Mouse (Mus musculus): ENCODE measurements around the gene Gmeb2. TPM values are rescaled to one million over a fixed set of nuclear protein-coding genes. Genes with fewer than 3 reads are reported as not detected.

The Gmeb2 gene
- polyA plus RNA-seq, 1 experiment = 28.7 TPM

DNA sequence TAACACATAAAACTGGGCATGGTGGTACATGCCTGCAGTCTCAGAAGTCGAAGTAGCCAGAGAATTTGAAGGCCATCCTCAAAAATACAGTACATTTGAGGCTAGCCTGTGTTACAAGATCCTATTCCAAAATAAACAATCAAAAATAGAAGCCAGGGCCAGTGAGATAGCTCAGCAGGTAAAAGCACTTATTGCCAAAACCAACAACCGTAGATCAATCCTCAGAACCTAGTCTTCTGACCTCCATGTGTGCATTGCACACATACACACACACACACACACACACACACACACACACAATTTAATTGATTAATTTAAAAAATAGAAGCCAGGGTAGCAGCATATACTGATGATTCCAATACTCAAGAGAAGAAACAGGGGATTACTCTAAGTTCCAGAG lies 21.0 kb downstream of the Gmeb2 start:
- no peak overlapping the region for H3K27ac ChIP-seq (ENCODE audit: control insufficient read depth, insufficient read depth, low read depth, low read length, poor library complexity)
- H3K4me1 ChIP-seq (ENCODE audit: control insufficient read depth, insufficient read depth, low read length) = no peaks in the 10 kb centered on the region
- no peak overlapping the region for H3K4me3 ChIP-seq (replicated peaks; ENCODE audit: control insufficient read depth, low read depth, low read length)
- TF ChIP-seq POLR2A (IDR thresholded peaks at IDR 0.05; ENCODE audit: borderline replicate concordance, control insufficient read depth, low read depth, low read length) (no peak), CTCF (IDR thresholded peaks at IDR 0.05; ENCODE audit: control insufficient read depth, insufficient read depth, low read length) (no peak)
- WGBS = 94% methylated on average over 2 of the region's 2 CpGs

- Histone ChIP-seq H3K4me1 (ENCODE audit: control insufficient read depth, insufficient read depth, low read length) (no peaks in the 10 kb centered on the region), H3K4me3 (replicated peaks; ENCODE audit: control insufficient read depth, low read depth, low read length) (no peak overlapping the region), H3K27ac (ENCODE audit: control insufficient read depth, insufficient read depth, low read depth, low read length, poor library complexity) (no peak overlapping the region)
- TF ChIP-seq POLR2A (IDR thresholded peaks at IDR 0.05; ENCODE audit: borderline replicate concordance, control insufficient read depth, low read depth, low read length) (no peak), CTCF (IDR thresholded peaks at IDR 0.05; ENCODE audit: control insufficient read depth, insufficient read depth, low read length) (no peak)
- 81% methylated on average over 1 of the region's 1 CpGs for WGBS
These were observed 34.6 kb downstream of the Gmeb2 start for GRCm38 (mm10) chr2:181253248-181253647.

- WGBS = 71% methylated on average over 1 of the region's 1 CpGs
- H3K4me3 ChIP-seq (replicated peaks; ENCODE audit: control insufficient read depth, low read depth, low read length) = no peak overlapping the region
- H3K27ac ChIP-seq (ENCODE audit: control insufficient read depth, insufficient read depth, low read depth, low read length, poor library complexity) = no peak overlapping the region
- H3K4me1 ChIP-seq (ENCODE audit: control insufficient read depth, insufficient read depth, low read length) = no peaks in the 10 kb centered on the region
- no peak for TF ChIP-seq CTCF (IDR thresholded peaks at IDR 0.05; ENCODE audit: control insufficient read depth, insufficient read depth, low read length)
- no peak for TF ChIP-seq POLR2A (IDR thresholded peaks at IDR 0.05; ENCODE audit: borderline replicate concordance, control insufficient read depth, low read depth, low read length)
These were observed 36.0 kb downstream of the Gmeb2 start for GRCm38 (mm10) chr2:181251841-181252240.

GRCm38 (mm10) chr2:181249217-181249616 lies 38.6 kb downstream of the Gmeb2 start:
- TF ChIP-seq POLR2A (IDR thresholded peaks at IDR 0.05; ENCODE audit: borderline replicate concordance, control insufficient read depth, low read depth, low read length) (no peak), CTCF (IDR thresholded peaks at IDR 0.05; ENCODE audit: control insufficient read depth, insufficient read depth, low read length) (no peak)
- no peak overlapping the region for H3K27ac ChIP-seq (ENCODE audit: control insufficient read depth, insufficient read depth, low read depth, low read length, poor library complexity)
- no peak overlapping the region for H3K4me3 ChIP-seq (replicated peaks; ENCODE audit: control insufficient read depth, low read depth, low read length)
- no peaks in the 10 kb centered on the region for H3K4me1 ChIP-seq (ENCODE audit: control insufficient read depth, insufficient read depth, low read length)
- WGBS = 72% methylated on average over 10 of the region's 10 CpGs

DNA sequence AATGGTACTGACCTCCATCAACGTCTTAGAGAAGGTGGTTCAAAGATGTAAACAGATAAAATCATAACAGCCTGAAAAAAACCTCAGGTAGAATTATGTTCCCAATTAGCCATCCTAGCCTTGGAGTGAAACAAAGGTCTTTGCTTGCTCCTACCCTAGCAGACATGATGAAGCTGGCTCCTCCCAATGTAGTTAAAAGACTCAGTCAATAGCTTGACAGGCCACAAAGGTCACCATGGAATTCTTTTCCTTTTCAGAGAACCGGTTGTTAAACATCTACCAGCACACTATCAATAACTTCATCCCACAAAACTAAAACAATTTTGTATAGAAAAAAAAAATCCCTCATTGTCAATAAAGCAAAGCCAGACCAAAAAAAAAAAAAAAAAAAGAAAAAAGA lies 42.8 kb downstream of the Gmeb2 start:
- H3K4me1 ChIP-seq (ENCODE audit: control insufficient read depth, insufficient read depth, low read length) = peaks cover 6% of the 10 kb centered on the region; the same call in 1 of the 2 replicates
- WGBS = 76% methylated on average over 2 of the region's 2 CpGs
- no peak for TF ChIP-seq CTCF (IDR thresholded peaks at IDR 0.05; ENCODE audit: control insufficient read depth, insufficient read depth, low read length)
- TF ChIP-seq POLR2A (IDR thresholded peaks at IDR 0.05; ENCODE audit: borderline replicate concordance, control insufficient read depth, low read depth, low read length) = no peak
- H3K27ac ChIP-seq (ENCODE audit: control insufficient read depth, insufficient read depth, low read depth, low read length, poor library complexity) = no peak overlapping the region
- H3K4me3 ChIP-seq (replicated peaks; ENCODE audit: control insufficient read depth, low read depth, low read length) = no peak overlapping the region

DNA sequence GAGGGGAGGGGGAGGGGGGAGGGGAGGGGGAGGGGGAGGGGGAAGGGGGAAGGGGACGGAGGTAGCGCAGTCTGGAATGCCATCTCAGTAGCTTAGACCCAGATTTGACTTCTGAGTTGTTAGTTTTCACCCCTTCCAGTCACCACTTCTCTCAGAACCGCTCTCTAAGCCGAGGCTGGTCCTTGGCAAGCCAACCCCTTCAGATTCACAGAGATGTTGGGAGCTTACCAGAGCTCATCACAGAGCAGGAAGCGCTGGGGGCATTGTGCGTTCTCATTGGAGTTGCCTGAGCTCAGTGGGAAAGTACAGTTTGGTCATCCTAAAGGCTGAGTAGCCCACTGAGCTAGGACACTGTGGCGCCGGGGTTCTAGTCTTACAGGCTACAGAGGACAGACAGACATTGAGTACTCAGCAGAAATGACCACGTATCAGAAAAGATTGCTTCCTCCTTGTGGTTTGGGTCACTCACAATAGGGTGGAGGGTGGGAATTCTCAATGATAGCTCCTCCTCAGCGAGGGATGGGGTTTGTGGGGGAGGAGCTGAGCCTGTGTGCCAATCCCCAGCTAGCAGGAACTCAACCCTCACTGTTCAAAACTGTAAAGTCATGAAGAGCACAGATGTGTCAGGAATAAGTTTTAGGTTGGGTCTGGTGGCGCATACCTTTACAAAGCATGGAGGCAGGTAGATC lies 44.0 kb downstream of the Gmeb2 start:
- no peak for TF ChIP-seq POLR2A (IDR thresholded peaks at IDR 0.05; ENCODE audit: borderline replicate concordance, control insufficient read depth, low read depth, low read length)
- TF ChIP-seq CTCF (IDR thresholded peaks at IDR 0.05; ENCODE audit: control insufficient read depth, insufficient read depth, low read length) = no peak
- Histone ChIP-seq H3K4me1 (ENCODE audit: control insufficient read depth, insufficient read depth, low read length) (peaks cover 6% of the 10 kb centered on the region; the same call in 1 of the 2 replicates), H3K27ac (ENCODE audit: control insufficient read depth, insufficient read depth, low read depth, low read length, poor library complexity) (peak overlapping the region; percentile 1; the same call in 1 of the 2 replicates), H3K4me3 (replicated peaks; ENCODE audit: control insufficient read depth, low read depth, low read length) (no peak overlapping the region)
- whole genome bisulfite sequencing = 11% methylated on average over 11 of the region's 11 CpGs

- TF ChIP-seq CTCF (IDR thresholded peaks at IDR 0.05; ENCODE audit: control insufficient read depth, insufficient read depth, low read length) (no peak), POLR2A (IDR thresholded peaks at IDR 0.05; ENCODE audit: borderline replicate concordance, control insufficient read depth, low read depth, low read length) (no peak)
- Histone ChIP-seq H3K4me1 (ENCODE audit: control insufficient read depth, insufficient read depth, low read length) (peaks cover 6% of the 10 kb centered on the region; the same call in 1 of the 2 replicates), H3K4me3 (replicated peaks; ENCODE audit: control insufficient read depth, low read depth, low read length) (no peak overlapping the region), H3K27ac (ENCODE audit: control insufficient read depth, insufficient read depth, low read depth, low read length, poor library complexity) (no peak overlapping the region)
- WGBS = 57% methylated on average over 3 of the region's 3 CpGs
These were observed 45.5 kb downstream of the Gmeb2 start for GRCm38 (mm10) chr2:181242314-181242665.

GRCm38 (mm10) chr2:181241602-181242313 lies 46.1 kb downstream of the Gmeb2 start, which contains the start of gene Helz2:
TSS of gene Helz2 (minus strand) at chr2:181242027.
- H3K4me3 ChIP-seq (replicated peaks; ENCODE audit: control insufficient read depth, low read depth, low read length) = peak within 1 kb of the TSS; percentile 84
- H3K4me1 ChIP-seq (ENCODE audit: control insufficient read depth, insufficient read depth, low read length) = peaks cover 6% of the 10 kb centered on the region; the same call in 1 of the 2 replicates
- H3K27ac ChIP-seq (ENCODE audit: control insufficient read depth, insufficient read depth, low read depth, low read length, poor library complexity) = peak within 1 kb of the TSS; percentile 49
- no peak for TF ChIP-seq CTCF (IDR thresholded peaks at IDR 0.05; ENCODE audit: control insufficient read depth, insufficient read depth, low read length)
- TF ChIP-seq POLR2A (IDR thresholded peaks at IDR 0.05; ENCODE audit: borderline replicate concordance, control insufficient read depth, low read depth, low read length) = 0 out of 2 replicates have a peak, but pooled peaks have one; percentile 41
- 3% methylated on average over 16 of the region's 16 CpGs for WGBS
